Mouse (Mus musculus): ENCODE measurements at regions not wholly inside any gene's neighbourhood (a gene's known extent, or its start where the extent isn't known, plus 50 kb on each side); places are given as distances from the start of the nearest gene placed in this dataset.

GRCm38 (mm10) chr14:76964046-76964445, 72.5 kb upstream of the Ccdc122 start:
- no peak for DNase-seq

- DNase-seq = no peak
Measured at GRCm38 (mm10) chr14:76958875-76959274, 77.7 kb upstream of the Ccdc122 start.

DNA sequence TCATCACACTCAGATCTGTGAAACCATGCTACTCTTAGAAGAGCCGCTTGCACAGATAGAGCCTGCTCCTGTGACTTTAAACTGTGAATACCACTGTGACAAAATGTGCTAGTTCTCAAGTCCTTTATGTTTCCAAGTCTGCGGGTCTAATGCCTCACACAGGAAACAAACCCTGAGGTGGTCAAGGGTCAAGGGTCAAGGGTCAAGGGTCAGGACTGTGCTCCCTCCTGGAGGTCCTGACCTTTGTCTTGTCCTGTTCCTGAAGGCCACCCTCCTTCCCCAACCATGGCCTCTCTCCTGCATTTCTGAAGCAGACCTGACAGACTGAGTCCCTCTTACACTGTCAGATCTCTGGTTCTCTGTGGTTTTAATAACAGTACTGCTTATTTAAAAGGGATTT, 79.4 kb upstream of the Ccdc122 start:
- no peak for DNase-seq

DNA sequence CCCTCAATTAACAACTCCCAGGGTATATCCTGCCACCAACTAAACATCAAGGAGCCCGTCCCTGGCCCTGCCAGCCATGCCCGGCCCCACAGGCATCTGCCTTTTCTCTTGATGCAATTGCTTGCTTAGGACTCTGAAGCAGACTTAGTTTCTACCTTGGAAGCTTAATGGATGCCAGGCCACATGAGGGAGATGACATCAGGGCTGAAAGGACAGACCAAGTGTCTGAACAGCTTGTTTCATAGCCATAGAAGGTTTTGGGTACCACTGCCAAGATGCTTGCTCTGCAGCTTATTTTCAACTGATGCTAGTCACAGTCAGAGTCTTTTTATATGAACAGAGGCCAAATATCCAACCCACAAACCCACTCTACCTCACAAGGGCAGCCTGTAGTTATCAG, 83.4 kb upstream of the Ccdc122 start:
- DNase-seq = no peak

- DNase-seq = no peak
Measured at GRCm38 (mm10) chr14:76951450-76951849, 85.1 kb upstream of the Ccdc122 start.

GRCm38 (mm10) chr14:76949388-76949787, 87.2 kb upstream of the Ccdc122 start:
- DNase-seq = no peak

DNA sequence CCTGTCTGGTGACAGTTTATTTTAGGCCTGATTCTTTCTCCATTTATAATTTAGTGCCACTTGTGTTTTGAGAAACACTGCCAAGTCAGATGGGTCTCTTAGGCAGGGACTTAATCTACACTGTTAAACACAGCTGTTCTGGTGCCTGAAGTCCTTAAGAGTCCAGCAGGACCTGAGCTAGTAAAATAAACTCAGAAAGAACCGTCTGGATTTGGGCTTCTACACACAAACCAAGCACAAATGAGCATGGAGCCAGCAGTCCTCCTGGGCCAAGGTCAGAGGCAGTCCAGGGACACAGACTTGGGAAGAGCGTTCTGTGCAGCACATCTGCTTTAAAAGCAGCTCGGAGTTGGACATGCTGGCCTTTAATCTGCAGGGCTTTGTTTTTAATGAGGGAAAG, 87.6 kb upstream of the Ccdc122 start:
- peak; percentile 41 to 51 for DNase-seq

GRCm38 (mm10) chr14:76948481-76948880, 88.1 kb upstream of the Ccdc122 start:
- DNase-seq = no peak

DNA sequence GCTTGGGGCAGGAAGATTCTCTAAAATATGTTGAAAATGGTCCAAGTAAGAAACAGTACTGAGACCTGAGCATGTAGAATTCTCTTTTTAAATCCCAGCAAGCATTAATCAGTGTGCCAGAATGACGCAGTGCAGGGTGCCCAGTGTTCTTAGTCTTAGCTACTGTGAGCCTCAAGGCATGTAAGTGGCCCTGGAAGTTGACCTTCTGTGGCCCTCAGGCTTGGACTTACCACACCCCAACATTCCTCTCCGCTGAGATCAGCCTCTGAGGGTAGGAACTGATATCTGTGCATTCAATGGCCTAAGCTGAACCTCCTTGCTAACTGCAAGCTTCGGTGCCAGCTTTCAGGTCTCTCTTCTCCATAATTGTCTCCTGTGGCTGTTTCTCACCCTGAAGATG, 89.4 kb upstream of the Ccdc122 start:
- DNase-seq = peak; percentile 23 to 58

DNA sequence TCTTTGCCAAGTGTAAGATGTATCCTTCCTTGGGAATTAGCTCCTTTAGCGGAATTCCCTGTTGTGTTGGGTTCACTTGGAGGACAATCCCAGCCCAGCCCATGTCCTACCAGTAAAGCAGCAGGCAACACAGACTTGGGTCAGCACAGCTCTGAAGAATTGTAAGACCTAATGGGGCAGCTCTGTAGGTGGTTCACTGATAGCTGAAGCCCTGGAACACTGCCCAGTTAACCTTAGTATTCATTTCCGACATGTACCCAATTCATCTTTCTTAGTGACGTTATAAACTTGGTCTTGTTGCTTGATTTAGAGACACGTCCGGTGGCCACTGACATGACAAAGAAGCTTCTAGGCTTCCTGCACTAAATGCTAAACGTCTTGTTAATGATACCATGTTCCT, 90.9 kb upstream of the Ccdc122 start:
- DNase-seq = peak; percentile 67 to 90

- DNase-seq = peak; percentile 45 to 48
Measured at GRCm38 (mm10) chr14:76941474-76942212, 94.9 kb upstream of the Ccdc122 start.

DNA sequence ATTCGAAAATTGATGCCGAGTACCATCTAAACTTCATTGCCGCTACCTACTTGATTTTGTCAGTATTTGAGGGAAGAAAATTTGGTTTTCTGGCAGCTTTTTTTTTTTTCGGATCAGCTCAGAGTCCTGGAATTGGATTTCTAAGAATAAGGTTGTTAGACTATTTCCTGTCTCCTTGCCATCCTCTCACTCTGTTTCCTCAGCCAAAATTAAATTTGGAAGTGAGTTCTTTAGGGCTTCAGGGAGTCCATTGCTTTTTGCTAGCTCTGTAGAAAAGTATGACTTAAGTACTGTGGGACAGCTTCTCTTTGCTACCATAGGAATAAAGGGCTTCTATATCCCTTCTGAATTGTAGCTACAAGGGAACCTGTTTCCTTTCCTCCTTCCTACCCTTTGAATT, 96.1 kb upstream of the Ccdc122 start:
- no peak for DNase-seq

GRCm38 (mm10) chr14:76936671-76937070, 99.9 kb upstream of the Ccdc122 start:
- peak; percentile 72 to 78 for DNase-seq

GRCm38 (mm10) chr14:76936051-76936450, 100.5 kb upstream of the Ccdc122 start:
- DNase-seq = peak in 1 of 2 experiments; percentile 61

DNA sequence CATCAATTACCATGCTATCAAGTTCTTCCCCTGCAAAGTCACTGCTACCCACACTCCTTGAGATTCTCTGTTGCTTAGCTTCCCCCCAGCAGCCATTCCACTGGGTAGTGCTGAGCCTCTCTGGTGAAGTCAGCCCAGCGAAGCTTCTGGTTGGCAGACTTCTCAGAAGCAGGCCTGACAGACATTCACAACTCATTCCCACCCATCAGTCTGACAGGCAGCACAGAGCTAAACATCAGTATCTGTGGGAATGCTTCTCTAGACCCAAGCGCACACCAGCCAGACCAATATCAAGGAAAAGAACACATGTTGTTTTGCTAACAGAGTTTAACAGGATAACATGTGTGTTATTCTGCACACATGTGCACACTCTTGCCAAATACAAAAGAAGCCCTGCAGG, 101.1 kb upstream of the Ccdc122 start:
- DNase-seq = no peak

- DNase-seq = peak; percentile 63 to 73
Measured at GRCm38 (mm10) chr14:76932890-76933289, 103.7 kb upstream of the Ccdc122 start.

GRCm38 (mm10) chr14:76931398-76931797, 105.2 kb upstream of the Ccdc122 start:
- no peak for DNase-seq

DNA sequence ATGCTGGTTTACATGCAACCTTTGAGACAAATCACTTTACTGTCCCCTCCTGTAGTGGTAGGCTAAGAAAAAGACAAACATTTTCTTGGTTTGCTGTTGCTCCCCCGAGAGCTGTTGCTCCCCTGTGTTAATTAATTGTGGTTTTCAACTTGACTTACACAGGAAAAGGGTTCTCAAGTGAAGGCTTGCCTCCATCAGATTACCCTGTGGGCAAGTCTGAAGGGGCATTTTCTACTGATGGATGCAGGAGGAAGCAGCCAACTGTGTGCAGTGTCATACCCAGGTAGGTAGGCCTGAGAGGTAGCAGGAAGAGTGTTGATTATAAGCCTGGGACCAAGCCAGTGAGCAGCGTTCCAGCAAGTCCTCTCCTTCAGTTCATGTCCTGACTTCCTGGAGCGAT, 107.0 kb upstream of the Ccdc122 start:
- no peak for DNase-seq

DNA sequence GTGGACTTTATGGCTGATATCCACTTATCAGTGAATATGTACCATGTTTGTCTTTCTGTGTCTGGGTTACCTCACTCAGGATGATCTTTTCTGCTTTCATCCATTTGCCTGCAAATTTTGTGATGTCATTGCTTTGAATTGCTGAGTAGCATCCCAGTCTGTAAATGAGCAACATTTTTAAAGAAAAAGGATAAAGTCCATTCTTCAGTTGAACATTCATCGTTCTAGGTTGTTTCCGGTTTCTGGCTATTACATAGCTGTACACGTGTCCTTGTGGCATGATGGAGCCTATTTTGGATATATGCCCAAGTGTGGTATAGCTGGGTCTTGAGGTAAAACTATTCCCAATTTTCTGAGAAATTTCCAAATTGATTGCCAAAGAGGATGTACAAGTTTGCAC, 107.9 kb upstream of the Ccdc122 start:
- DNase-seq = peak in 1 of 2 experiments; percentile 57

GRCm38 (mm10) chr14:76927245-76927806, 109.2 kb upstream of the Ccdc122 start:
- DNase-seq = peak; percentile 63 to 87

DNA sequence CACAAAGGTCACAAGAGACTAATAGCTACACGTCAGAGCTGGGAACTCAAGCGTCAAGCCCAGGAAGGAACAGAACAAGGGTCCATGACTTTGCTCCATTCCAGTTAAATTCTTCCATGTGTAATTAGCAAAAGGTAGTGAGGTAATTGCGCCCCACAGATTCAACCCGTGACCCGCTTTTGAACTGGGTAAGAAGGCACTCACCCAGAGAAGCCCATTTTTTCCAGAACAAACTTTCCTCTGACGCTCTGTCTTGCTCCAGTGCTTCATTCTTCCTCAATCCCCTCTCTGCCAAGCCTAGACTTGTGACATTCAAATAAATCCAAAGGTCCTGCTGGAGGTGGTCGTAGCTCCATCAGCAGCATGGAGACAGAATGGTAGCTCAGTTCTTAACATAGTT, 110.2 kb upstream of the Ccdc122 start:
- DNase-seq = peak; percentile 67 to 78

DNA sequence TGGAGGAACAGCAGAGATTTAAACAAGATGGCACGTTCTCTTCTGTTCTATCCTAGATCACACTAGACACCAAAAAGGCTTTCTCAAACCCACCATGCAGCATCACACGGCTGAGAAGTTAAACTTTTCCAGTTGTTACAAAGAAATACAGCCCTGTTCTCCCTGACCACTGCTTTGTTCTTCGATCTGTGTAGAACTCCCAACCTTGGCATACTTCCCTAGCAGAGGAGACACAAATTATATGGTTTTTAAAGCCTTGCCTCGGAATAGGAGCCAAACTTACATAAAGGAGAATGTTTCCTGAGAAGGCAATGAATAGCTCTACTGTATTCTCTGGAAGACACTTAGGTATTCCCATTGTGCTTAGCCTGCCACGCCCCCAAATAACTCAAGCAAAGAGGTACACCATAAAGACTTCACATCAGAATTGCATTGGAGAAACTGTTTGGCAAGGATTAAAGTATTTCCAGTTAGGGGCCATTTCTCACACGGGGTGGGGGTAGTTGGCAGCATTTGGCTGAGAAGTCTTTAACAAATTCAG, 114.1 kb upstream of the Ccdc122 start:
- no peak for DNase-seq

- no peak for DNase-seq
Measured at GRCm38 (mm10) chr14:76918091-76918490, 118.5 kb upstream of the Ccdc122 start.

DNA sequence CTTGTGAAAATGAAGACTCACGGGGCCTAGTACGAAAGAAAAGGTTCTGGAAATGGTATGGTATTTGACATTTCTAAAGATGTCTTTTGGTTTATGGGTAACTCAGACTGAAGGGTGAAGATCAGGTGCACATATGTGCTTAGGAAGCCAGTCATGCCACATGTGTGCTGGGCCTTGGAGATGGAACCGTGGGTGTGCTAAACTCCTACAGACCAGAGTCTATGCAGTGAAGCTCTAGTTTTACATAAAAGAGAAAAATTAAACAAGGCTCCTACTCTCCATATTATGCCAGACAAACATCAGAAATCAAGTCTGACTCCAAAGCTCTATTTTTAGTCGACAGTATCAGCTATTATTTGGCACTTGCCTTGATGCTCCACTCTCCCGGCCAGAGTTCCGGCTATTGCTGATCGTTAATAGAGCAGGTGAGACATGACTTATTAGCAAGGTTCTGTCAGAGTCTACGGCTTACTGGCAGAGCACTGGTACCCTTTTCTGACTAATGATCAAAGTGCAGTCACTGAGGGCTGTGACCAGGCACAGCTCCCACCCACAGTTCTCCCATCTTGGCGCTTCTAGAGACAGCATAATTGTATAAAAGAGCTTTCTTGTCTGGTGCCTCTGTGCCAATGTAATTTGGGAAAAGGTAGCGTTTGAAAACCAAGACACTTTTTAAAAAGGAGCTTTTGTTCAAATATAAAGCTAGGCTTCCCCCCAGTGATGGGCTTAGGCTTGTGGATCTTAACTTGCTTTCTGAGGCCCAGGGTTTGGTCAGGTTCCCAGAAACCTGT, 119.2 kb upstream of the Ccdc122 start:
- no peak for DNase-seq
